Mouse (Mus musculus): Measurements from ENCODE around the gene Ces2f.
"Not testable (repeated sequence)": the region's sequence is repeated elsewhere in the genome, so short reads cannot be mapped to it uniquely, and the experiment has no call there.

Ces2f gene

DNA sequence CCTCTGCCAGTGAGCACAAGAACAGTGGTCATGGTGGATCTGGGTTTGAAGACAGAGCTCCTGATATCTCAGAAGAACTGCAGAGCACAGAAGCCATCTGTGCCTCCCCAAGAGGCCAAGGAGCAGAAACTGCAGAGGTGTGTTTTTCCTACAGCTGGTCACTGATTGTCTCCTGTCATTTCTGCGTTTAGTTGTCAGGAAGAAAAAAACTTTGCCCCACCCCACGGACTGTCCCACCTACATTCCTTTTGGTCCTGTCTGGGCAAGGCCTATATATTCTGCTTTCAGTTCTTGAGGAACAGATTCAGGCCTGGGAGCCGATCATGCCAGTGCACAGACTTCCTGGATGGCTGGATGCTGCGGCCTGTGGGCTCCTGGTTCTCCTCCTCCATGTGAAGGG lies at the start of gene Ces2f:
TSS of gene Ces2f (plus strand) at position 301 of the 400 bp plus-strand sequence.
- DNase-seq = no peak

- DNase-seq = no peak
Observed at GRCm38 (mm10) chr8:104901746-104902145, 45.4 kb upstream of the Ces2f start.

GRCm38 (mm10) chr8:104907111-104907510 lies 40.0 kb upstream of the Ces2f start:
- DNase-seq = no peak

GRCm38 (mm10) chr8:104909021-104909420 lies 38.1 kb upstream of the Ces2f start:
- DNase-seq = not testable (repeated sequence)

DNA sequence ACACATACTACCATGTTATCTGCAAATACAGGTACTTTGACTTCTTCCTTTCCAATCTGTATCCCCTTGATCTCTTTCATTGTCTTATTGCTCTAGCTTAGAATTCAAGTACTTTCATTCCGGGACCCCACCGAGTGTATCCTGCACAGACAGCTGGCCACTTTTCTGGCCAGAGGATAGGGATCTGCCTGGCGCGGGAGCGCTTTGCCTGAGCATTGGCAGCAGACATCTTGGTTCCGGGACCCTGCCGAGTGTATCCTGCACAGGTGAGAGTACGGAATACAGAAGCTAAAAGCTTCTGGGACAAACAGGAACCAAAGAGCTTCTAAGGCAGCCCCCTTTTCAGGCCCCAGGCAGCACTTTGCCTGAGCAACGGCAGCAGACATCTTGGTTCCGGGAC lies 37.5 kb upstream of the Ces2f start:
- DNase-seq = not testable (repeated sequence)

- DNase-seq = no peak
Observed at GRCm38 (mm10) chr8:104925972-104926596, 21.1 kb upstream of the Ces2f start, which contains the start of gene Ces2e. TSS of gene Ces2e (plus strand) at chr8:104926260.

DNA sequence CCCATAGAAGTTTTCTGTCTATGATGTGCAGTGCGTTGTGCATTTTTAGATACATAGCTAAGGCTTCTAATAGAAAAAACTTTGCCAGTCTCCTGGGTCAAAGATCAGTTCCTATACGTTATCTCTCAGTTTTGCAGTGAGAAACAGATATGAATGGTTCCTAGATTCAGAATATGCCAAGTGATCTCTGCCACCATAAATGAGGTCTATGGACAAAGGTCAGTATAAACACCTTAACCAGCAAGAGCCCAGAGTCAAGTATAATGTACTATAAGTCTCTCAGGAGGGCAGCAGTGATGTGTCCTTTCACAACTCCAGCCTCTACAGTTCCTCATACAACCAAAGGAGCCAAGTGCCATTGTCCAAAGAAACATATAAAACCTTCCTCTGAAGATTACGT lies 19.9 kb upstream of the Ces2f start:
- no peak for DNase-seq

DNA sequence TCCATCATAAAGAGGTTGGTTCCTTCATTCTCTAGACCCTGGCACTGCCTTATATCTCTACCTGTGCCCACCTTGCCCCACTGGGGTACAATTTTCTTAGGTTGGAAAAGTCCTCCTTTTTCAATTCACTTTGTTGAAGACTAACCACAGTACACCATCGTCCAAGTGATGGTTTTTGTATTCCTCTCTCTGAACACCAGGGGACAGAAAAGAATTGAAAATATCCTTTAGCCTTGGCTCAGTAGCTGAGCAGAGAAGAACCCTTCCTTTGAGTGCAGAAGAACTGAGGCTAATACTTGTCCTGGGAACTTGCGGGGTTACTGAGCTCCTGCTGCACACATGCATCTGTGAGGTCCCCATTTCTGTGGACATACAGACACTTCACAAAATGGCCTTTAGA lies 2.5 kb upstream of the Ces2f start:
- DNase-seq = no peak

DNA sequence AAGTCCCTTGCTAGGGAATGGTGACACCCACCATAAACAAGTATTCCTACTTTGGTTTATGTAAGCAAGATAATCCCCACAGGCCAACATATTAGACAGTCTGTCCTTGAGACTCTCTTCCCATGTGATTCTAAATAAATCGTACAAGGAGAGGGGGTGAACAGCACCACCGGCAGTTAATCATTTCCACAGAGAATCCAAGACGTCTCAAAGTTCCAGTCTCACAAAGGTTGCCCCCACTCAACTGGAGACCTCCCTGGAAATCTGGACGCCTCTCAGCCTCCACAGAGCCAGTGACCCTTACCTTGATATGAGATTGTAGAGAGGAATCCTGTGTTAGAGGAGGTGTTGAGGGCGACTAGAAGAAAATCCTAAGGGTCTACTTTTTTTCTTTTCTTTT lies 1.9 kb downstream of the Ces2f start:
- no peak for DNase-seq

DNA sequence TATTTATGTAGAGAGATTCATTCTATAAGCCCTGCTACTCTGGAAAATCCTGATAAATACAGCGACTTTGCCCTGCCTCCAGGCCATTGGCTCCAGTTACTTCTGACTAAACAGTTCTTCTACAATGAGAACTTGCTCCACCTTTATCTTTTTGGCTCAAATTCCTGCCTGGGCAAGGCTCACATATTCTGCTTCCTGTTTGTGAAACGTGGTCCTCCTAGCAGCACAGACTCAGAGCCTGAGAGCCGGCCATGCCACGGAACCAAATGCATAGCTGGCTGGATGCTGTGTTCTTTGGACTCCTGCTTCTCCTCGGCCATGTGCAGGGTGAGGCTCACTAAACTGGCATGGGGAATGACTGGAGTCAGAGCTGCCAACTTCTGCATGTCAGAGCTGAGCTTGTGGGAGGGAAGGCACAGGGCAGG lies 14.4 kb downstream of the Ces2f start, which contains the start of gene Ces2g:
TSS of gene Ces2g (plus strand) at position 182 of the 425 bp plus-strand sequence.
- peak; percentile 6 to 24 for DNase-seq

DNA sequence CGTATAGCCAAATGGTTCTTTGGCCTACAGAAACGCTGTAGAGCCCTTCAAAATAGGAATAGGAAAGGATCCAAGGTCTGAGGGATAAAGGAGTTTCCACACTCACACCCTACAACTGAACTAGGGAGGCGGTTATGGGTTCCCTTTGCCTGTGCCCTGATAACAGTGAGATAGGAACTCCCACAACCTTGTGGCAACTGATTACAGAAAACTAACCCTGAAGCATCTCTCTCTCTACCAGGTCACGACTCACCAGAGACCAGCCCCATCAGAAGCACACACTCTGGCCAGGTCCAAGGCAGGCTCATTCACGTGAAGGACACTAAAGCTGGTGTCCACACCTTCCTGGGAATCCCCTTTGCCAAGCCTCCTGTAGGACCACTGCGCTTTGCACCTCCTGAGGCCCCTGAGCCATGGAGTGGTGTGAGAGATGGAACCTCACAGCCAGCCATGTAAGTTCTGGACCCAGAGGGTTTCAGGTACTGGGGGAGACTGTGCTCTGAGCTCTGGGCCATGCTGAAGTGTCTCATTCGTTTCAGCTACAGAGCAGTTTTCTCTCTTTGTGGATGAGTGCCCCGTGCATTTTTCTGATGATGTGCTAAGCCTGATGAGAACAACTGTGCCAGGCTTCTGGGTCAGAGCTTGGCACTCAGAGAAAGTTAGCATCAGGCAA lies 15.2 kb downstream of the Ces2f start:
- DNase-seq = no peak

GRCm38 (mm10) chr8:104963375-104963894 lies 16.3 kb downstream of the Ces2f start:
- no peak for DNase-seq

DNA sequence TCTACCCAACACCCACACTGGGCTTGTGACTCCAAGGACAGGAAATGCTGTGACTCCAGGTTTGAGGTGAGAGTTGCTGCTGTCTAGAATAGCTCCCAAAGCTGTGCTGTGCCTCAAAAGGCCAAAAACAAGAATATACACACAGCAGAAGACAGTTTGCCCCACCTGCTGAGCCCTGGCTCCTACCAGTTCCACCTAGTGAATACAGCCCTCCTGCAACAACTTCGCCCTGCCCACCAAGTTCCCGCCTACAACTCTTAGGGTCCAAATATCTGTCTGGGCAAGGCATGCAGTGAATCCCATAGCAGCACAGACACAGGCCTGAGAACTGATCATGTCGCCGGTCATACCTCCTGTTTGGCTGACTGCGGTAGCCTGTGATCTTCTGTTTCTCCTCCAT lies 37.0 kb downstream of the Ces2f start:
- DNase-seq = no peak

DNA sequence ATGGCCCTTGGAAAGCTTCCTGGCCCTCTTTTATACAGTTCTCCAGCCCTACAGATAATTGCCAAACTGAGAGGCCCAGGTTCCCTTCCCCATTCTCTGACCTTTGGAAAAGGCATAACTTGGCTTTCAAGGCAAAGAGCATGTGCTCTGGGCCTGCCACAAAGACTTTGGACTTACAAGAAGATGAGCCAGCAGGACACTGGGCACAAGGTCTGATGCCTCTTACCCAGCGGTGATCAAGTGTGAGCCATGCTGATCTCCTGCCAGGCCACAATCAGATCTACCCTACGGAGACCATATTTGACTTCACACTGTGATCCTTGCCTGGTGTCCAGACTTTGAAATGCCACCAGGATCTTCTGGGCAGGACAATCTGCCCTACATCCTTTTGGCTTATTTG lies 37.8 kb downstream of the Ces2f start:
- no peak for DNase-seq

DNA sequence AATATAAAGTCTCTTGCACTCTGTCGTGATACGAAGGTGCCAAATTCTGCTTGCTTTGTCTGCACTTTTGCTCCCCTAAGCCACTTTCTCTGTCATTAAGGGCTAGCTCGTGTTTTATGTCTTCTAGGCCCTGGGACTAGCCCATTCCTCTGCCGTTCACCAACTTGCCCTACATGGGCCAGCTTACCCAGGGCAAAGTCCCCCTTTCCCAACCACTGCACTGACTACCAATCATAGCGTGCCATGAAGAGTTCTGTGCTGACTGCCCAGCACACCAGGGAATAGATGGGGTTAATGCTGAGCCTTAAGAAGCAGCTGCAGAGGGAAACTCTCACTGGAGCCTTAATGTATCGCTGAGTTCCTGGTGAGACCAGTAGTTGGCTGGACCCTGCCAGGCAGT lies 51.0 kb downstream of the Ces2f start:
- DNase-seq = no peak

- no peak for DNase-seq
Observed at GRCm38 (mm10) chr8:104999183-104999582, 52.0 kb downstream of the Ces2f start.

GRCm38 (mm10) chr8:105000586-105000985 lies 53.4 kb downstream of the Ces2f start, which contains the start of gene Ces2h:
TSS of gene Ces2h (plus strand) at chr8:105000853.
- no peak for DNase-seq
